Mouse (Mus musculus) liver, postnatal 0 days (tissue): ENCODE measurements at regions not wholly inside any gene's neighbourhood (a gene's known extent, or its start where the extent isn't known, plus 50 kb on each side); places are given as distances from the start of the nearest gene placed in this dataset.

ENCODE experiments used
- CTCF ChIP-seq: sonication (generic); IDR thresholded peaks from 2 replicates; pipeline ENCODE4 v1.5.1; 2016; ENCODE audit warnings: antibody characterized with exemption, low read depth
- EP300 ChIP-seq: IDR thresholded peaks from 2 replicates; pipeline ENCODE4 v1.6.1; 2016; ENCODE audit warnings: antibody characterized with exemption, low read depth, mild to moderate bottlenecking

DNA sequence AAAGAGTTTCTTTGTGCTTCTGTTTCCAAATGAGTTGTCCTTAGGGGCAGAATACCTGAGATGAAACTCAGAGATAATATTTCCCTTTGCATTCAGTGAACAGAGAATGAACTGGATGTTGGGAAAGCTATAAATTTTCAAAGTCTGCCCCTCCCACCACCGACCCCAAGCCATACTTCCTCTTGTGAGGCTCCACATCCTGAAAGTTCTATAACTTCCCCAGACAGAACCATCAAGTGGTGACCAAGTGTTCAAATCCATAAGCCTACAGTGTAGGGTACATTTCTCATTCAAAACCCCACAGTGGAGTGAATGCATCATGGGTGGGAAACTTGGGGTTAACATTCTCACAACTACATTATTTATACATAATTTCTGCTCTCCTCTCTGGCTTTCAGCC lies 132.1 kb upstream of the Tusc1 start:
- no peak for TF ChIP-seq CTCF
- no peak for TF ChIP-seq EP300
